Mouse (Mus musculus) thymus, postnatal 36 days (tissue): ENCODE results near the gene Unc50.

ENCODE experiments used
- DNase-seq, 2 experiments: peaks; one replicate each; pipeline ENCODE4 v3.0.0; 2022; ENCODE audit warnings: mixed read lengths in 2 of 2

Gene Unc50

GRCm38 (mm10) chr1:37429366-37430296 lies at the start of gene Unc50, which contains the start of gene Coa5:
Gene Unc50, plus strand, starts transcription at chr1:37430139.
Gene Coa5, minus strand, starts transcription at chr1:37430103.
- peak; percentile 89 to 93 for DNase-seq

GRCm38 (mm10) chr1:37380913-37381312 lies 49.0 kb upstream of the Unc50 start:
- DNase-seq: no peak

DNA sequence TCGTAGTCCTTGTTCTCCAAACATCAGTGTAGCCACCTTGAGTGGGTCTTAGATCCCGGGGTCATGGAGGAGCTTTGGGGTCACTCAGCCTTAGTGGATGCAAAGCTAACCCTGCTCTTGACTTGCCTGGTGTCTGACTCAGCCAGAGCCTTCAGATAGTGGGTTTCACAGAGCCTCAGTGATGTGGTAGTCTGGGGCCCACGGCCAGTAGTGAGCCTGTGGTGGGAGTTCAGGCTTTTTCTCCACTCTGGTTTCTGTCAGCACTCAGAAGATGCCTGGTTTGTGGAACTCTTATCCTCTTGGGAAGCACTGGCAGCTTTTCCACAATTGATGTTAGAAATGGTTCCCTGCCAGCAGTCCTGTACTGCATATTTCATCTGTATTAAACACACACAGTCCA lies 45.6 kb upstream of the Unc50 start:
- no peak for DNase-seq

- no peak for DNase-seq
These were observed 43.4 kb upstream of the Unc50 start for GRCm38 (mm10) chr1:37386448-37386971.

- no peak for DNase-seq
These were observed 36.8 kb upstream of the Unc50 start for GRCm38 (mm10) chr1:37393174-37393573.

GRCm38 (mm10) chr1:37396481-37396880 lies 33.5 kb upstream of the Unc50 start:
- DNase-seq: no peak

GRCm38 (mm10) chr1:37398961-37399360 lies 31.0 kb upstream of the Unc50 start:
- DNase-seq: no peak

- DNase-seq: no peak
These were observed 30.2 kb upstream of the Unc50 start for GRCm38 (mm10) chr1:37399734-37400133.

DNA sequence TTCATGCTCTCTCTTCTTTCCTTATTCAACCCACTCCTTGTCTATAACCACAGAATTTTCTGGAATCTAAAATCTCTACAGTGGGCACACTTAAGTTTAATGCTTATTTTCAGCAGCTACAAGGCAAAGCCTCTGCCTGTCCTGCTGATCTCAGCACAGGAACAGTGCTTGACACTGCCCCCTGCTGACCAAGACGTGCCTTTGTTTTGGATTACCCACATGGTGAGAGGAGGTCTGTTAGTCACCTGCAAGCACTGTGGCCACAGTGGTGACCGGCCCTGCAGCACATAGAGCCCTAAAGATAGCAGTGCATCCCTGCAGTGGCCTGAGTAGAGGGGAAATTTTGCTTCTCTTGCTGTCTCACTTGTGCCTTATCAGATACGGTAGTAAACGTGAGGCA lies 28.3 kb upstream of the Unc50 start:
- peak; percentile 56 for DNase-seq

GRCm38 (mm10) chr1:37405137-37405536 lies 24.8 kb upstream of the Unc50 start:
- DNase-seq: no peak

GRCm38 (mm10) chr1:37407228-37407627 lies 22.7 kb upstream of the Unc50 start:
- no peak for DNase-seq

DNA sequence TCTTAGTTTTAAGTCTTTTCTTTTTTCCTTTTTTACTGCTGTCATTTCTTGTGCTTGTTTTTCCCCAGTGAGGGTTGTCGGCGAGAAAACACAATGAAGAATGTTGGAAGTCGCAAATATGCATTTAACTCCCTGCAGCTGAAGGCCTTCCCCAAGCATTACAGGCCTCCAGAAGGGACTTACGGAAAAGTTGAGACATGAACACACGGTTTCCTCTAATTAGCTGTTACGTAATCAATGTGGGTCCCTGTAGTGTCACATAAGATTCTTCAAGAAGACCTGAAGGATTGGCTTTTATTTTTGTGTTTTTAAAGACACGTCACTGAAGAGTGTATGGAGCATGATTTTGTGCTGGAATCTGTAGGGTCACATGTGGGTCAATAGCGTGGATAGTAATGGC lies 21.9 kb upstream of the Unc50 start:
- no peak for DNase-seq

- DNase-seq: no peak
These were observed 21.3 kb upstream of the Unc50 start for GRCm38 (mm10) chr1:37408678-37409077.

DNA sequence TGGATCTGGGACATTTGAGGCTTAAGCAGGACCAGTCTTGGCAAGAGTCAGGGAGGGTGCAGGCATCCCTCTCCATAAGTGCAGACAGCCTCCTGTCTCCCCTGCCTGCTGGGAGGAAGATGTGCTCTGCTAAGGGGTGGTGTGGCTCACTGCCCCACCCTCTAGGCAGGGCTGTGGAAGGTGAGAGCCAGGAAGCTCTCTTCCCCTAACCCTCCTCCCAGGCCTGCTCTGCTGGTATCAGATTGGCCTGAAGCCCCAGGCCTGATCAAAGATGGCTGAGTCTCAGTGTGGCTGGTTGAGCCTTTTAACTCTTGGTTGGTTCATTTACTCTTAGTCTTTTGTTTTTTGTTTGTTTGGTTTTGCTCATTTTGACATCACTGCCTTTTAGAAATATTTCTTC lies 20.3 kb upstream of the Unc50 start:
- no peak for DNase-seq

- DNase-seq: no peak
These were observed 14.5 kb upstream of the Unc50 start for GRCm38 (mm10) chr1:37415394-37415793.

DNA sequence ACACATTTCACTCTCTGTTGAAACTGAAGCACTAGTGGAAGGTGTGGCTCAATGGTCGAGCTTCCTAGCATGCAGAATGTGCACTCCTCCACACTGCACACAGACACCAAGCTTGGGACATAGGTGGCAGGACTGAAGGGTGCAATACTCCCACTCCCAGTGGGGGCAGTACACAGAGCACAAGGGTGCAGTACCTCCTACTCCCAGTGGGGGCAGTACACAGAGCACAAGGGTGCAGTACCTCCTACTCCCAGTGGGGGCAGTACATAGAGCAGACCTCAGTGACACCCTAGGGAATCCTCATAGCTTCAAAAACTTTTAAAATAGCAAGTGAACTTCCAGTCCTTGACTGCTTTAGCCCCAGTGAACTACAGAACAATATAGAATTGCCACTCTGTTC lies 10.5 kb upstream of the Unc50 start:
- DNase-seq: peak; percentile 46 to 63

DNA sequence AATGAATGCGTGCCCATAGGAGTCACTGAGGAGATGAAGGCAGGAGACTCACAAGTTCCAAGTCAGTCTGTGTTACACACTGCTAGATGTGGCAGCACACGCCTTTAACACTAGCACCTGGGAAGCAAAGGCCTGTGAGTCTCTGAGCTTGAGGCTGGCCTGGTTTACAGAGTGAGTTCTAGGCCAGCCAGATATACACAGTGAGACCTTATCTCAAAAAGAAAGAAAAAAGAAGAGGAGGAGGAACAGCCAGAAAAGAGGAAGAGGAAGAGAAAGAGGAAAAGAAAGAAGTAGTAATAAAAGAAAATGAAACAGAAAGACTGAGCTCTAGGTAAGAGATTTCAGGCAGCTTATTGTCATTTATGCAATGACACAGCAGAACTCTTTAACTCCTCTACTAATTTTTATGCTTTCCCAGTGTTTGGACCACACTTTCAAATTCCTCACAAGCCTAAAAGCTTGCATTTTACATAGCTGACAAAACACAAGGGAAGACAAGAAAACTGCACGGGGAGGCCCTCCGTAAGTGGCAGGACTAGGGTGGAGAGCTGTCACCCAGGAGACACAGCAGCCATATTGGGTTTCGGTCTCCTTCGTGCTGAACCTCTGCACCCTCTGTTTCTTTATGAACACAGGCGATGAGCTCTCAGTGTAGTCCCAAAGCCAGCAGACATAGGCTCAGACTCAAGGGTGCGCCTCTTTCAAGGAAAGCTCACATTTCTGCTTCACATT lies 2.6 kb upstream of the Unc50 start:
- no peak for DNase-seq

GRCm38 (mm10) chr1:37428911-37429310 lies 1.0 kb upstream of the Unc50 start:
- no peak for DNase-seq

DNA sequence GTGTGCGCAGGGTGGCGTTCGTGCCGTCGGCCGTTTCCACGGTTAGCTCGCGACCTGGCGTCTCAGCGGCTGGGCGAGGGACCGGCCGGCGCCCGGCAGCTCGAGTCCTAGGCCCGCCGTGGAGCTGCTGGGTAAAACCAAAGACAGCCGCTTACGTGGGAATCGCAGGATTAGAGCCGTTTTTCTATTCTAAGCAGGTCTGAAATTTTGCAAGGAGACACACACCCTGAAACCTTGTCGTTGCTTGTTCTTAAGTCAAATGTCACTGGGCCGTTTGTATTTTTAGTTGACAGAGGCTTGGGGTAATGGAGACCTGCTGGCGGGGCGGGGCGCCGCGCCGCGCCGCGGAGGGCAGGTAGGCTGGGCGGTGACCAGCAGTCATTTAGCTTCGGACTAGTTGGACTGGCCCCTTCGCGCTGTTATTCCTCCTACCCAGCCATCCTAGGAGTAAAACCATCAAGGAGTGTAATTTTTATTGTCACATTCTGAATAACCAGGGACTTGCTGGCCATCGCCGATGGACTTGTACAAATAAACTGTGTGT lies 430 bp downstream of the Unc50 start:
- peak in 1 of 2 experiments; percentile 23 for DNase-seq

GRCm38 (mm10) chr1:37436419-37436818 lies 6.5 kb downstream of the Unc50 start:
- no peak for DNase-seq

- DNase-seq: no peak
These were observed 13.2 kb downstream of the Unc50 start for GRCm38 (mm10) chr1:37442848-37443835.
